Mouse (Mus musculus) kidney, postnatal 14 days (tissue): ENCODE data around the gene Pax6.

ENCODE experiments used
- DNase-seq: peaks from one replicate; pipeline ENCODE4 v3.0.0; 2022; ENCODE audit warnings: mixed read lengths

Pax6 gene

DNA sequence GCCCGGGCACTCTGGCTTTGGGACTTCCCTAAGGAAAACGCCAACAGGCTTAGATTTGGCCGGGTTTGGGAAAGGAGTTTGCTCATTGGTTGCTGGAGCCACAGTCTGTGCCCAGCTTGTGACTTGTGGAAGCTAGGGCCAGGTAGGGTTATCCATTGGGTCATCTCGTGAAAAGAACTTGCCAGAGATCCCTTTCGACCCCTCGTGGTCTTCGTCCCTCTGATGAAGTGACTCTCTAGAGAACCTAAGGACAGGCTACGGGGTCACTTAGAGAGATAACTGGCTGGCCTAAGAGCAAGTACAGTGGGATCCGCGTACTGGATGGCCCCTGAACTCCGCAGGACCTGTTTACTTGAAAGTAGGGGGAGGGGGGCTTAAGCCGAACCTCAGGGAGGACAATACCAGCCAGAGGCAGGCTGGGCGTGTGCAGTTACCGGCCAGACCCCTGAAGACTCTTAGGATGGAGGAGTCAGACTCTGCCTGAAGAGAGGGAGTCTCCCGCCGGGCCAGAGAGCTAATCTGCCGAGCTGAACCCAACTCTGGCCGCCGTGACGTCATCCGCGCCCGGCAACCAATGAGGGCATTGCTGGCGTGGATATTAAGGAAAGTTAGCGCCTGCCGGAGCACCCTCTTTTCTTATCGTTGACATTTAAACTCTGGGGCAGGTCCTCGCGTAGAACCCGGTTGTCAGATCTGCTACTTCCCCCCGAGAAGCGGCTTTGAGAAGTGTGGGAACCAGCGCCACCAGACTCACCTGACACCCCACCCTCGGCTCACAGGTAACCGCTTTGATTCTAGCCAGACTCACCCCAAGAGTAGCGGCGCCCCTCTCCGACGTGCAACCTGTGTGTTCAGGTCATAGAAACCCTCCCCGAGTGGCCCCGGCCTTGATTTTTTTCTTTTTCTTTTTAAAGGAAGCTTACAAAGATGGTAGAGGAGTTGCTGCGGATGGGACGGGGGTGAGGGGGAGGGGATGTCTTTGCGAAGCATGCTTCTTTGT is at the start of gene Pax6:
Gene Pax6 (plus strand): TSS at position 630 of the 1,000 bp plus-strand sequence.
- no peak for DNase-seq

GRCm38 (mm10) chr2:105648933-105649332 is 19.8 kb upstream of the Pax6 start:
- DNase-seq, result no peak

- DNase-seq, result no peak
Measured at GRCm38 (mm10) chr2:105656456-105656855, 12.2 kb upstream of the Pax6 start.

GRCm38 (mm10) chr2:105659350-105659749 is 9.3 kb upstream of the Pax6 start:
- no peak for DNase-seq

- DNase-seq, result no peak
Measured at GRCm38 (mm10) chr2:105659926-105660873, 8.5 kb upstream of the Pax6 start.

DNA sequence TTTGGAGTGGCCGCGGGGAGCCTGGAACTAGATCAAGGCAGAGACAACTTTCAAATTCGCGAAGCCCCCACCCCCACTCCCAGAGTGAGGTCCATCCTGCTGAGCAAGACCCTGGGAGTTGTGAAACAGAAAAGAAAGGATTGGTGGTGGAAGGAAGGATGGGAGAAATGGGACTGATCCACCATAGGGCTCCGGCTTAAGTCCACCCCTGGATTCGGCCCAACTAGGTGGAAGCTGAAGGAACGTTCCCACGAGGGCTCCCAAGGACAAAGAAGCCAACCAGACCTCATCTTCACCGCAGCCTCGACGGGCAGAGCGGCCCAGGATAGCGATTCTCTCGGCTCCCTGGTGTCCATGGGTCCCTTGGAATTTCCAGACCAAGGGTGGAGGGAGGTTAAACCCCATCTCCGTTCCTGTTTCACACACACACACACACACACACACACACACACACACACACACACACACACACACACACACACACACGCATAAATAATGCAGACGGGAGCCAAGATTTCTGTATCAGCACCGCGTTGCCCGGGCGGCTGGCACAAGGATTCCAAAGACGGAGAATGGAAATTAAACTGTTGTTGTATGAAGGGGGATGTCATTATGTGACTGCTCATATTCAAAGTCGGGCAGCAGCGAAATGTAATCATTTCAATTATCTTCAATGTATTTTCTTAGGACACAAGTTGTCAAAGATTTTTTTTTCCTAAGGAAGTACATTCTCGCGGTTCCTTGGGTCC is 7.7 kb upstream of the Pax6 start:
- no peak for DNase-seq

GRCm38 (mm10) chr2:105661623-105662066 is 7.1 kb upstream of the Pax6 start:
- no peak for DNase-seq

DNA sequence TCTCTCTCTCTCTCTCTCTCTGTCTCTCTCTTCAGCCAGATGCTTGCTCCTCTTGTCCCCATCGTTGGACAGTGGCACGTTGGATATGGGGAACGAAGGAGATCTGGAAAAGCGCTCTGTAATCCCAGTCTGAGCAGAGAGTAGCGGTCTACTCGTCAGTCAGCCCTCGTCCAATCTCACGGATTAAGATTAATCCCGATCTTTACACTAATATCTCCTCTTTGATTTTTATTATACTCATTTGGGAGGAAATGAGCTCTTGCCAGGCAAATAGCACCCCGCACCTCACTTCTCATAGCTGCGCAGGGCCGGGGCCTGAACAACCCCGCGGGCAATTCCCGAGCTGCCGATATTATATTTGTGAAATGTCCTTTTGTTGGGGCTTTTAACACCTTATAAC is 6.6 kb upstream of the Pax6 start:
- no peak for DNase-seq

- no peak for DNase-seq
Measured at GRCm38 (mm10) chr2:105662606-105663005, 6.1 kb upstream of the Pax6 start.

- DNase-seq, result no peak
Measured at GRCm38 (mm10) chr2:105663101-105663511, 5.6 kb upstream of the Pax6 start.

DNA sequence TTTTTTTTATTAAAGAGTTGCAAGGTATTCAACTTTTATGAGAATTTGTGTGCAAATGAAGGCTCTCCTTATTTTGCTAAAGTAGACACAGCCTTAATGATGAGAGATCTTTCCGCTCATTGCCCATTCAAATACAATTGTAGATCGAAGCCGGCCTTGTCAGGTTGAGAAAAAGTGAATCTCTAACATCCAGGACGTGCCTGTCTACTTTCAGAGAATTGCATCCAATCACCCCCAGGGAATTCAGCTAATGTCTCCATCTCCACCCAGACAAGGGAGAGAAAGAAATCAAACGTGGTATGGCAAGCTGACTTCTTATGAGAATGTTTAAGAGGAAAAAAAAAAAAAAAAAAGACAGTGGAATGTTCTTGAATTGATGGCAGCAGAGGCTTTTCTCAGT is 3.7 kb upstream of the Pax6 start:
- DNase-seq, result no peak

GRCm38 (mm10) chr2:105665491-105666250 is 3.0 kb upstream of the Pax6 start:
- no peak for DNase-seq

DNA sequence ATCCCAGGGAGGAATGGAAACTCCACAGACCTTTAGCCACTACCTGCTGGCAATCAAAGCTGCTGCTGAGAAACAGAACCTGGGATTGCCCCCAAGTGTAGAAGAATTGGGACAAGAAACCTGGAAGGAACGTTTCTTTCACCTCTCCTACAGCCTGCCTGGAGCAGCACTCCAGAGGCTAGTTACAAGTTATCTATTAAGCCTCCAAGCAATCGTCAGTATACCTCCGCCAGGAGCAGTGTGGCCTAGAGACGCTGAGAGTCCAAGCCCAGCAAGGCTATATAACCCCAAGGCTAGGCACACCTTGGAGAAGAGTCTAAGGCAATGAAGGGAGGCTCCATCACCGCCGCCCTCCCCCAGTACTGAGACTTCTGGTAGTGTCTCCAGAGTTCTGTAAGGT is 2.4 kb upstream of the Pax6 start:
- DNase-seq, result no peak

- DNase-seq, result no peak
Measured at GRCm38 (mm10) chr2:105666763-105667625, 1.7 kb upstream of the Pax6 start.

- no peak for DNase-seq
Measured at GRCm38 (mm10) chr2:105667626-105667950, 1.1 kb upstream of the Pax6 start.

GRCm38 (mm10) chr2:105669371-105669861 is 716 bp downstream of the Pax6 start:
- DNase-seq, result no peak

DNA sequence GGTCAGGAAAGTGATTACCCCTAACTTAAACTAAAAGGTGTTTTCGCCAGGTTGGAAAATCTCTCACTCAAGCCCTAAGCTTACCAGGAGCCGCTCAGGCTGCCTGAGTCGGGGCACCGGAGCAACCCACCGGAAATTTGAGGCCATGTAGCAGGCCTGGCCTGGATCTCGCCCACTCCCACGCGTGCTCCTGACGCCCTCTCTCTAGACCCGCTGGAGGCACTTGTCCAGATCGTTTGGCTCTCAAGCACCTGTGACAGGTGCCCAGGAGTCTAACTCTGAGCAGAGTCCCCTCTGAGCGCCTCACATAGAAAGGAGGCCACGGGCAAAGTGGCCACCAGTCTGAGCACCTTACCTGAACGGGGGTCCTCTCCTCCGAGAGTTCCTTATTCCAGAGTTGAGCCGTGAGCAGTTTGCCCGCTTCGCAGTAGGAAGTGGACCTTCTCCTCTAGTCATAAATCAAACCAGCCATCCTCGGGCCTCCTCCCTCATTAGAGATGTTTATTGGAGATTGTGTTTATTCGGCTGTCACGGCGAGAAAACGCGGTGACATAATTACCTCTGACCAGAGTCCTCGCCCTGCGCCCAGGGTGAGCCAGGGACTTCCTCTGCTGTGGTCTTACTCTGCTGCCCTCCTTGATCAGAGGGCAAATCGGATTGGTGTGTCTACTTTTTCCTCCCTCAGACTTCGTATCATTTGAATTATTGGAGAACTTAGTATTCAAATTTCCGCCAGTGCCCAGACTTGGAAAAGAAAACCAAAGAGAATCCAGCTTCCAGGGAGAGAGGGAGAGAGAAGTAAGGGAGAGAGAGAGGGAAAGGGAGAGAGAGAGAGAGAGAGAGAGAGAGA is 1.4 kb downstream of the Pax6 start:
- DNase-seq, result no peak

GRCm38 (mm10) chr2:105670731-105671095 is 2.0 kb downstream of the Pax6 start:
- no peak for DNase-seq

- no peak for DNase-seq
Measured at GRCm38 (mm10) chr2:105671116-105671797, 2.6 kb downstream of the Pax6 start.
